ENCODE assay signal across 32 mouse cellular contexts in genomic region chr5:103610856-103611472, GRCm38 (mm10). TPM values are rescaled to one million over a fixed set of nuclear protein-coding genes. Genes with fewer than 3 reads are reported as not detected.
DNase-seq lines count a peak whose midpoint lies in the region; ATAC-seq and TF ChIP-seq lines count a peak whose summit lies in the region.
"Had no signal": no experiment of that assay in that cellular context is flagged by ENCODE, and none has a peak within 500 bp of the region (broad histone marks: within the 10 kb centered on the region; RNA-seq: fewer than 3 reads in every experiment).

No protein-coding gene starts in this region.

- no peak for TF ChIP-seq POLR2A in lung, adult 2 months (IDR thresholded peaks at IDR 0.05; ENCODE audit: borderline replicate concordance, extremely low read depth, low read depth, low read length)
- no peak for TF ChIP-seq POLR2A in kidney, adult 2 months (IDR thresholded peaks at IDR 0.05; ENCODE audit: low read depth, low read length)

- peak; percentile 52 for TF ChIP-seq EP300 in stomach, postnatal 0 days (optimal IDR thresholded peaks at IDR 0.05)

- ATAC-seq in lung, embryonic 14.5 days (ENCODE audit: insufficient read depth): 0 out of 2 replicates have a peak, but pooled peaks have one; percentile 52
- peak; percentile 66; the same call in 1 of the 2 replicates for ATAC-seq in stomach, postnatal 0 days (ENCODE audit: low FRiP score, low TSS enrichment)
- ATAC-seq: forebrain, embryonic 14.5 days; inflammation-experienced regulatory T-cells, adult 6 months; midbrain, embryonic 15.5 days had no signal

- no peak overlapping the region for H3K27ac ChIP-seq in lung, embryonic 14.5 days (ENCODE audit: low read depth)
- H3K27ac ChIP-seq in stomach, postnatal 0 days (replicated peaks): 0 out of 2 replicates have a peak overlapping the region, but pooled peaks have one; percentile 41
- no peak overlapping the region for H3K27ac ChIP-seq in kidney, adult 2 months (ENCODE audit: insufficient read depth, low read depth, low read length)
- H3K27ac ChIP-seq: heart, embryonic 13.5 days; hindbrain, embryonic 10.5 days; hindbrain, embryonic 15.5 days; liver, embryonic 14.5 days; midbrain, embryonic 10.5 days; midbrain, embryonic 15.5 days; neural tube, embryonic 15.5 days; stomach, embryonic 15.5 days had no signal

- TF ChIP-seq CTCF in lung, adult 2 months (IDR thresholded peaks at IDR 0.05; ENCODE audit: insufficient read depth, low read length): no peak
- no peak for TF ChIP-seq CTCF in lung, embryonic 14.5 days (IDR thresholded peaks at IDR 0.05; ENCODE audit: low read depth)
- TF ChIP-seq CTCF in stomach, postnatal 0 days (IDR thresholded peaks at IDR 0.05; ENCODE audit: low read depth): no peak
- TF ChIP-seq CTCF in kidney, adult 2 months (conservative IDR thresholded peaks at IDR 0.05; ENCODE audit: insufficient read depth, insufficient read length, low read depth, low read length): no peak

- no peaks in the 10 kb centered on the region for H3K36me3 ChIP-seq in lung, embryonic 14.5 days (ENCODE audit: insufficient read depth)
- no peaks in the 10 kb centered on the region for H3K36me3 ChIP-seq in stomach, postnatal 0 days (ENCODE audit: control insufficient read depth, insufficient read depth, low read length)
- H3K36me3 ChIP-seq in kidney, adult 2 months (ENCODE audit: control insufficient read depth, insufficient read depth, low read length): no peaks in the 10 kb centered on the region
- H3K36me3 ChIP-seq: heart, embryonic 13.5 days; hindbrain, embryonic 10.5 days; hindbrain, embryonic 15.5 days; midbrain, embryonic 10.5 days; midbrain, embryonic 15.5 days; neural tube, embryonic 15.5 days; stomach, embryonic 15.5 days had no signal

- H3K9me3 ChIP-seq in lung, embryonic 14.5 days (ENCODE audit: low read depth, low read length): no peaks in the 10 kb centered on the region
- H3K9me3 ChIP-seq in stomach, postnatal 0 days (ENCODE audit: control insufficient read depth, low read length): no peaks in the 10 kb centered on the region
- H3K9me3 ChIP-seq: heart, embryonic 13.5 days; hindbrain, embryonic 10.5 days; hindbrain, embryonic 15.5 days; midbrain, embryonic 10.5 days; midbrain, embryonic 15.5 days; neural tube, embryonic 15.5 days; stomach, embryonic 15.5 days had no signal

- DNase-seq in lung, adult 18-20 months: peak; percentile 49 to 72
- DNase-seq in lung, adult 2 months: no peak
- peak; percentile 70 for DNase-seq in lung, embryonic 14.5 days
- peak; percentile 47 for DNase-seq in lung, postnatal 10 days
- no peak for DNase-seq in stomach, postnatal 0 days (ENCODE audit: low spot score)
- DNase-seq in kidney, adult 2 months: no peak
- no peak for DNase-seq in kidney, postnatal 14 days
- DNase-seq: adrenal gland, postnatal 14 days; B cell, adult 2 months; cerebellum, adult 11 months; cerebellum, postnatal 10 days; gastrocnemius, postnatal 14 days; heart, adult 18-20 months; heart, postnatal 14 days; kidney, adult 18-20 months; kidney, postnatal 4 days; retina, postnatal 1 day; right cerebral cortex, postnatal 14 days; thymus, adult 18-20 months; thymus, postnatal 25 days had no signal

- H3K4me2 ChIP-seq in lung, embryonic 14.5 days: no peak overlapping the region
- no peak overlapping the region for H3K4me2 ChIP-seq in stomach, postnatal 0 days (replicated peaks; ENCODE audit: low read depth)
- H3K4me2 ChIP-seq: heart, embryonic 13.5 days; hindbrain, embryonic 15.5 days; midbrain, embryonic 15.5 days; neural tube, embryonic 15.5 days; stomach, embryonic 15.5 days had no signal

- no peak overlapping the region for H3K9ac ChIP-seq in lung, embryonic 14.5 days
- no peak overlapping the region for H3K9ac ChIP-seq in stomach, postnatal 0 days (ENCODE audit: low read length)
- H3K9ac ChIP-seq: heart, embryonic 13.5 days; hindbrain, embryonic 15.5 days; liver, embryonic 14.5 days; midbrain, embryonic 15.5 days; neural tube, embryonic 15.5 days; stomach, embryonic 15.5 days had no signal

- peaks cover 6% of the 10 kb centered on the region for H3K4me1 ChIP-seq in lung, adult 2 months (ENCODE audit: control insufficient read depth, insufficient read depth, low read length)
- no peaks in the 10 kb centered on the region for H3K4me1 ChIP-seq in lung, embryonic 14.5 days (ENCODE audit: insufficient read depth)
- no peaks in the 10 kb centered on the region for H3K4me1 ChIP-seq in stomach, postnatal 0 days (replicated peaks; ENCODE audit: control insufficient read depth, insufficient read depth)
- no peaks in the 10 kb centered on the region for H3K4me1 ChIP-seq in kidney, adult 2 months (ENCODE audit: control insufficient read depth, insufficient read depth, low read length)
- H3K4me1 ChIP-seq: heart, embryonic 13.5 days; hindbrain, embryonic 10.5 days; hindbrain, embryonic 15.5 days; midbrain, embryonic 10.5 days; midbrain, embryonic 15.5 days; neural tube, embryonic 15.5 days; stomach, embryonic 15.5 days had no signal

- H3K27me3 ChIP-seq in lung, embryonic 14.5 days (ENCODE audit: insufficient read depth, low read length): no peaks in the 10 kb centered on the region
- H3K27me3 ChIP-seq in stomach, postnatal 0 days (ENCODE audit: control insufficient read depth, insufficient read depth, low read length): no peaks in the 10 kb centered on the region
- H3K27me3 ChIP-seq in kidney, adult 2 months (replicated peaks; ENCODE audit: control insufficient read depth, insufficient read depth, low read length): no peaks in the 10 kb centered on the region
- H3K27me3 ChIP-seq: heart, embryonic 13.5 days; hindbrain, embryonic 15.5 days; midbrain, embryonic 15.5 days; neural tube, embryonic 15.5 days; stomach, embryonic 15.5 days had no signal

- H3K4me3 ChIP-seq in lung, adult 2 months (replicated peaks; ENCODE audit: extremely low read depth, low read depth, low read length): no peak overlapping the region
- H3K4me3 ChIP-seq in lung, embryonic 14.5 days (ENCODE audit: low read depth, low read length): no peak overlapping the region
- no peak overlapping the region for H3K4me3 ChIP-seq in stomach, postnatal 0 days (ENCODE audit: low read depth, low read length)
- H3K4me3 ChIP-seq in kidney, adult 2 months (ENCODE audit: insufficient read depth, low read depth, low read length): no peak overlapping the region
- H3K4me3 ChIP-seq: heart, embryonic 13.5 days; hindbrain, embryonic 10.5 days; hindbrain, embryonic 15.5 days; midbrain, embryonic 10.5 days; midbrain, embryonic 15.5 days; neural tube, embryonic 15.5 days; stomach, embryonic 15.5 days had no signal

- 53% methylated on average over 10 of the region's 10 CpGs for WGBS in lung, adult 2 months
- 77% methylated on average over 10 of the region's 10 CpGs for WGBS in lung, embryonic 14.5 days
- 48% methylated on average over 10 of the region's 10 CpGs for WGBS in stomach, postnatal 0 days
- 88% methylated on average over 10 of the region's 10 CpGs for WGBS in kidney, adult 2 months

RNA-seq across cellular contexts. Expression of gene Slc10a6, which starts 18.2 kb away (rescaled TPM):
- polyA plus RNA-seq in lung, adult 2 months (2012; rRNA removed): 18.7 and 20.6 TPM in 2 replicates
- 0.71 and 1.2 TPM in 2 replicates for polyA plus RNA-seq in lung, embryonic 14.5 days (2014; fragmentation: Nextera tagmentation; extraction: Ambion mirVana)
- 30.7 and 31.8 TPM in 2 replicates for polyA plus RNA-seq in stomach, postnatal 0 days (2015; fragmentation: Nextera tagmentation; extraction: Ambion mirVana)
- polyA plus RNA-seq in kidney, adult 2 months (2012; rRNA removed): 0.80 and 0.88 TPM in 2 replicates
- polyA plus RNA-seq: cortical plate, adult 2 months; liver, embryonic 14.5 days; midbrain, embryonic 10.5 days had no signal

RNA-seq across cellular contexts. Expression of gene 1700016H13Rik, which starts 44.8 kb away (rescaled TPM):
- polyA plus RNA-seq in lung, adult 2 months (2012; rRNA removed): 0.16 and 0.21 TPM in 2 replicates
- 0.45 and 0.53 TPM in 2 replicates for polyA plus RNA-seq in lung, embryonic 14.5 days (2014; fragmentation: Nextera tagmentation; extraction: Ambion mirVana)
- polyA plus RNA-seq in stomach, postnatal 0 days (2015; fragmentation: Nextera tagmentation; extraction: Ambion mirVana): 0.34 and 0.35 TPM in 2 replicates
- 0.15 TPM in 1 of 2 replicates, not detected in the other for polyA plus RNA-seq in kidney, adult 2 months (2012; rRNA removed)
- polyA plus RNA-seq: cortical plate, adult 2 months; inflammation-experienced regulatory T-cells, adult 6 months; liver, embryonic 14.5 days; small intestine, adult 2 months had no signal

Comparison
In these comparisons a context has a peak if more than half of its experiments do, and no peak if none do; other contexts are left out.
1. DNase-seq: peak in lung, adult 18-20 months (2 of 2), lung, embryonic 14.5 days (single experiment) and lung, postnatal 10 days (single experiment); none in lung, adult 2 months (single experiment), stomach, postnatal 0 days (single experiment), kidney, adult 2 months (single experiment) and kidney, postnatal 14 days (single experiment).